Mouse (Mus musculus): ENCODE results near the gene Gcc1. TPM values are rescaled to one million over a fixed set of nuclear protein-coding genes. Genes with fewer than 3 reads are reported as not detected.

The Gcc1 gene
- total and polyA plus RNA-seq, 2 experiments: 3.9 to 9.9 TPM

DNA sequence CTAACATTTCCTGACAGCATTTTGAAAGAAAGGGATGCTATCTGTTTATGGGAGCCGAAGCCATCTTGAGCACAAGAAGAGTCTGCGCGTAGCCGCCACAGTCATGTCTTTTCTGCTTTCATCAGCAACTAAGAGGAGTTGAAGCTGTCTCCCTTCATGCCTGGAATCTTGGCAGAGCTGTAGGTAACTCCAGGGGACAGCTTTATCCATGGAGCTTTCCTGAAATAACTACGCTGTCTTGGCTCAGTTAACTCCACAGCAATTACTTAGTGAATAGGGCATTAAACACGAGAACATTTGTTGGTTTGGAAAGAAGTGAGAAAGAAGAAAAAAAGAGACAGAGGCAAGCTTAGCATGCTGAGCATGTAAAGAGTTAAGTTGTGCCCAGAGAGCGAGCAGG, 19.7 kb upstream of the Gcc1 start:
- peaks cover 6% of the 10 kb centered on the region; the same call in 1 of the 2 replicates for H3K27me3 ChIP-seq (ENCODE audit: control insufficient read depth, insufficient read depth, low read length)
- no peaks in the 10 kb centered on the region for H3K79me2 ChIP-seq (ENCODE audit: control insufficient read depth, insufficient read depth, low read length)
- no peaks in the 10 kb centered on the region for H3K4me1 ChIP-seq (ENCODE audit: control insufficient read depth, insufficient read depth, low read length)
- H3K36me3 ChIP-seq (ENCODE audit: control insufficient read depth, insufficient read depth, low read length): no peaks in the 10 kb centered on the region
- DNase-seq (ENCODE audit: extremely low read depth, low read depth, low spot score): no peak
- H3K9ac ChIP-seq (ENCODE audit: low read depth, low read length): no peak overlapping the region
- H3K27ac ChIP-seq (replicated peaks; ENCODE audit: insufficient read depth, low read depth, low read length): no peak overlapping the region
- 88% methylated on average over 7 of the region's 7 CpGs for WGBS
- TF ChIP-seq CTCF (IDR thresholded peaks at IDR 0.05; ENCODE audit: low read depth, low read length) (no peak), POLR2A (IDR thresholded peaks at IDR 0.05; ENCODE audit: extremely low read depth, insufficient read depth, low read length) (no peak)
- no peak overlapping the region for H3K4me3 ChIP-seq (ENCODE audit: insufficient read depth, low read depth, low read length)

DNA sequence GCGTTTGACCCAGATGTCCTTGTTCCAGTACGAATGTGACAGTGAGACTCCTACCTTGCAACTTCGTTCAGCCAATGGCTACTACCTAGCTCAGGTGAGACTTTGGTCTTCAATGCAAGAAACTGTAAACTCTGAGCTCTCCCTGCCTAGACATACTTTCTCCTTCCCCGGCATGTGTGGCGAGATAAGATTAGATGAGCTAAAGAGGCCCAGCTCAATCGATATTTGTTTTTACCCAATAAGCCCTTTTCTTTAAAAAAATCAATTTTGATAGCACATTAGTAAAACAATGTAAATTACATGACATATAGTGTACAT, 3.3 kb upstream of the Gcc1 start:
- Histone ChIP-seq H3K27me3 (ENCODE audit: control insufficient read depth, insufficient read depth, low read length) (no peaks in the 10 kb centered on the region), H3K36me3 (ENCODE audit: control insufficient read depth, insufficient read depth, low read length) (0 out of 2 replicates have a peak, but pooled peaks cover 2% of the 10 kb centered on the region), H3K27ac (replicated peaks; ENCODE audit: insufficient read depth, low read depth, low read length) (no peak overlapping the region), H3K9ac (ENCODE audit: low read depth, low read length) (no peak overlapping the region), H3K79me2 (ENCODE audit: control insufficient read depth, insufficient read depth, low read length) (no peaks in the 10 kb centered on the region), H3K4me1 (ENCODE audit: control insufficient read depth, insufficient read depth, low read length) (no peaks in the 10 kb centered on the region), H3K4me3 (ENCODE audit: insufficient read depth, low read depth, low read length) (no peak overlapping the region)
- TF ChIP-seq POLR2A (IDR thresholded peaks at IDR 0.05; ENCODE audit: extremely low read depth, insufficient read depth, low read length) (no peak), CTCF (IDR thresholded peaks at IDR 0.05; ENCODE audit: low read depth, low read length) (no peak)
- DNase-seq (ENCODE audit: extremely low read depth, low read depth, low spot score): no peak
- WGBS: 68% methylated on average over 6 of the region's 6 CpGs

- H3K4me3 ChIP-seq (ENCODE audit: insufficient read depth, low read depth, low read length): no peak overlapping the region
- no peaks in the 10 kb centered on the region for H3K4me1 ChIP-seq (ENCODE audit: control insufficient read depth, insufficient read depth, low read length)
- no peaks in the 10 kb centered on the region for H3K79me2 ChIP-seq (ENCODE audit: control insufficient read depth, insufficient read depth, low read length)
- no peak overlapping the region for H3K27ac ChIP-seq (replicated peaks; ENCODE audit: insufficient read depth, low read depth, low read length)
- no peaks in the 10 kb centered on the region for H3K27me3 ChIP-seq (ENCODE audit: control insufficient read depth, insufficient read depth, low read length)
- TF ChIP-seq POLR2A (IDR thresholded peaks at IDR 0.05; ENCODE audit: extremely low read depth, insufficient read depth, low read length) (no peak), CTCF (IDR thresholded peaks at IDR 0.05; ENCODE audit: low read depth, low read length) (no peak)
- DNase-seq (ENCODE audit: extremely low read depth, low read depth, low spot score): no peak
- H3K36me3 ChIP-seq (ENCODE audit: control insufficient read depth, insufficient read depth, low read length): 0 out of 2 replicates have a peak, but pooled peaks cover 2% of the 10 kb centered on the region
- 80% methylated on average over 10 of the region's 10 CpGs for WGBS
- H3K9ac ChIP-seq (ENCODE audit: low read depth, low read length): no peak overlapping the region
Measured at GRCm38 (mm10) chr6:28430795-28431537, 2.8 kb upstream of the Gcc1 start.

GRCm38 (mm10) chr6:28429870-28430269, 1.7 kb upstream of the Gcc1 start:
- H3K4me3 ChIP-seq (ENCODE audit: insufficient read depth, low read depth, low read length): no peak overlapping the region
- H3K4me1 ChIP-seq (ENCODE audit: control insufficient read depth, insufficient read depth, low read length): peaks cover 1% of the 10 kb centered on the region
- no peaks in the 10 kb centered on the region for H3K27me3 ChIP-seq (ENCODE audit: control insufficient read depth, insufficient read depth, low read length)
- H3K79me2 ChIP-seq (ENCODE audit: control insufficient read depth, insufficient read depth, low read length): no peaks in the 10 kb centered on the region
- TF ChIP-seq POLR2A (IDR thresholded peaks at IDR 0.05; ENCODE audit: extremely low read depth, insufficient read depth, low read length) (no peak), CTCF (IDR thresholded peaks at IDR 0.05; ENCODE audit: low read depth, low read length) (no peak)
- H3K27ac ChIP-seq (replicated peaks; ENCODE audit: insufficient read depth, low read depth, low read length): no peak overlapping the region
- 0 out of 2 replicates have a peak, but pooled peaks cover 2% of the 10 kb centered on the region for H3K36me3 ChIP-seq (ENCODE audit: control insufficient read depth, insufficient read depth, low read length)
- no peak overlapping the region for H3K9ac ChIP-seq (ENCODE audit: low read depth, low read length)
- DNase-seq (ENCODE audit: extremely low read depth, low read depth, low spot score): no peak
- WGBS: 95% methylated on average over 11 of the region's 11 CpGs

DNA sequence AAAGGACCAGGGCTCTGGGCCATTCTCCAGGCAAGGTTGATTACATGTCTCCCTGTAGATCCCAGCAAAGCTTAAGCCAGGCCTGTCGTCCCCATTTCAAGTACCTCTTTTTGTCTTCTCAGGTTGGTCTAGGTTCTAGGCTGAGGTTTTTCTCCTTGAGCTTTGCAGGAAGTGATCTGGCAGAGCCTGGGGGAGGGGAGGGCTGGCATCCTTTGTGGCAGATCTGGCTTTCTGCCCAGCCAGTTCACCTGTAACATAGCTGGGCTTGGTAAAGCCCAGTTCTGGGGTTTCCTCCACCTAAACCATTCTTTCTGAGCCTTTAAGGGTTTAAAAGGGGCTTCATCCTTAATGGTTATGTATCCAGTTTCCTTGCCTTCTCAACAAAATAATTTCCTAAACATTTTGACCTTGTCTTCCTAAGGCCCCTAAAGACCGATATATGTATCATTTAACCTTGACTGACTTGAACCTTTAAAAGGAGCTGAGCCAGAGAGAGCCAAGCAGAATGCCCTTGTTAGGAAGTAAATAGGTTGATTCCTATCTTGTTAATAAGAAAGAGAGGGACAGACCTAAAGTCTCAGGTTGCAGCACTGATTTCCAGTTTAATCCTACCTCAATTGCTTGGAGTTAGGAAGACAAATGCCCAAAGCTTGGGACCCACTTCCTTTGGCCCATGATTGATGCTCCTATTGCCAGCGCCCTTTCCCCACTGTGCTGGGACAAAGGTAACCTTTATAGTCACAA, 922 bp downstream of the Gcc1 start, which contains the start of gene Fscn3:
TSS of gene Fscn3 (plus strand) at position 694 of the 744 bp plus-strand sequence.
- TF ChIP-seq POLR2A (IDR thresholded peaks at IDR 0.05; ENCODE audit: extremely low read depth, insufficient read depth, low read length) (no peak), CTCF (IDR thresholded peaks at IDR 0.05; ENCODE audit: low read depth, low read length) (no peak)
- 78% methylated on average over 3 of the region's 3 CpGs for WGBS
- no peaks in the 10 kb centered on the region for H3K27me3 ChIP-seq (ENCODE audit: control insufficient read depth, insufficient read depth, low read length)
- peaks cover 5% of the 10 kb centered on the region for H3K4me1 ChIP-seq (ENCODE audit: control insufficient read depth, insufficient read depth, low read length)
- DNase-seq (ENCODE audit: extremely low read depth, low read depth, low spot score): peak; percentile 36
- H3K79me2 ChIP-seq (ENCODE audit: control insufficient read depth, insufficient read depth, low read length): peaks cover 8% of the 10 kb centered on the region; the same call in 1 of the 2 replicates
- H3K9ac ChIP-seq (ENCODE audit: low read depth, low read length): no peak within 1 kb of the TSS
- no peak within 1 kb of the TSS for H3K27ac ChIP-seq (replicated peaks; ENCODE audit: insufficient read depth, low read depth, low read length)
- H3K36me3 ChIP-seq (ENCODE audit: control insufficient read depth, insufficient read depth, low read length): 0 out of 2 replicates have a peak, but pooled peaks cover 2% of the 10 kb centered on the region
- H3K4me3 ChIP-seq (ENCODE audit: insufficient read depth, low read depth, low read length): no peak within 1 kb of the TSS
